Mouse (Mus musculus) adrenal gland, postnatal 10 days (tissue): ENCODE measurements around the gene Ndufab1. TPM values are rescaled to one million over a fixed set of nuclear protein-coding genes. Genes with fewer than 3 reads are reported as not detected.
A peak's percentile ranks its signal among the peaks of the same experiment; 100 is the strongest.

Experiments used
- DNase-seq: peaks from one replicate; pipeline ENCODE4 v3.0.0; 2021; ENCODE audit warnings: mixed read lengths
- total RNA-seq, 2 experiments: library from RNA; stranded (reverse); gene quantifications; 2 replicates each; pipeline ENCODE4 v1.2.3; 2021

Gene Ndufab1
- total RNA-seq, 2 experiments from 2014 or later = 951 to 1,021 TPM

DNA sequence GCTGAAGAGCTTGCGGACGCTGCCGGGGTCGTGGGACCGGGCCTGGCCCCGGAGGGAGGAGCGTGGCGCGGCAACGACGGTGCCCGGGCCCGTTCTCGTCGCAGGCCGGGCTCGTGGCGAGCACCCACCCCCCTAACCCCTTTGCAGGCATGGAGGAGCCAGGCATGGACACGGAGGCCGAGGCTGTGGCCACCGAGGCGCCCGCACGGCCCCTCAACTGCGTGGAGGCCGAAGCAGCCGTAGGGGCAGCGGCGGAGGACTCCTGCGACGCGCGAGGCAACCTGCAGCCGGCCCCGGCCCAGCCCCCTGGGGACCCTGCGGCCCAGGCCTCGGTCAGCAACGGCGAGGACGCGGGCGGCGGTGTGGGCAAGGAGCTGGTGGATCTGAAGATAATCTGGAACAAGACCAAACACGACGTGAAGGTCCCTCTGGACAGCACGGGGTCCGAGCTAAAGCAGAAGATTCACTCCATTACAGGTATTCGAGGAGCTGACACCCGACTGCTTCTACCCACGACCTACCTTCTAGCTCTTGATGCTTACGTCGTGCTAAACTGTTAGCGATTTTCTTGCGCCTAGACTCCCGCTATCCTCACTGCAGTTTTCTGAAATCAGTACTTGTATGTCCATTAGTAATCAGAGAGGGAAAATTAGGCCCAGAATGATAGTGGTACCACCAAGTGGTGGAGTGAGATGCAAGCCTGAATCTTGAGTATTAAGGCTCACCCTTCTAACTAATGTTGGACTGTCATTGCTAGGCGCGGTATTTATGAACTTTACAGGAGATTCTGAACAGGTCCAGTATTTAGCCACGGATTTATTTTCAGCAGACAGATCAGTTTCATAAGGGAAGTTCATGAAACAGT lies 33.9 kb downstream of the Ndufab1 start:
- DNase-seq = peak; percentile 50

DNA sequence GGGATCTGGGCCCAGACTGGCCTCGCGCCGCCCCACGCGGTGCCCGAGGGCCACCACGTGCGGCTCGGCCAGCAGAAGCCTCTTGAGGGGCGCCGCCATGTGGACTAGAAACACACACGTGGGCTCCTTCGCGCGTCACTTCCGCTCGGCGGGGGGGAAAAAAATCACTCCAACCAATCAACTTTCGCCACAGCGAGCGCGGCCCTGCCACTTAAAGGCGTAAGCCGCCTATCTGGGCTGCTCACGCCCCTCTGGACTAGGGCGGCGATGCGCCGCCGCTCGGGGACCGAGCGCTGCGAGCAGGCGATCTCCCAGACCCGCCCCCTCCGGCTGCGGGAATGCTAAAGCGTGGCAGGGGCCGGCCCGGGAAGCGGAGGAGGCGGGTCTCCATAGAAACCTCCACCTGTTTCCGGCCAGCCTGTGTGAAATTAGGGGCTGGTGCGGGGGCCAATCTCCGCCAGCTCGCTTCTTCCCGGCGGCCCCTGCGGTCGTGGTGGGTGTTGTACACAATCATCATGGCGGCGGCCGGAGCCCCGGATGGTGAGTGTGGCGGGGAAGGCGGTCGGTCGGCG lies 34.7 kb downstream of the Ndufab1 start, which contains the start of the genes Ubfd1 and Ears2:
Gene Ubfd1, plus strand, starts transcription at position 231 of the 572 bp plus-strand sequence.
Gene Ears2, minus strand, starts transcription at position 319 of the 572 bp plus-strand sequence.
- DNase-seq = peak; percentile 96

DNA sequence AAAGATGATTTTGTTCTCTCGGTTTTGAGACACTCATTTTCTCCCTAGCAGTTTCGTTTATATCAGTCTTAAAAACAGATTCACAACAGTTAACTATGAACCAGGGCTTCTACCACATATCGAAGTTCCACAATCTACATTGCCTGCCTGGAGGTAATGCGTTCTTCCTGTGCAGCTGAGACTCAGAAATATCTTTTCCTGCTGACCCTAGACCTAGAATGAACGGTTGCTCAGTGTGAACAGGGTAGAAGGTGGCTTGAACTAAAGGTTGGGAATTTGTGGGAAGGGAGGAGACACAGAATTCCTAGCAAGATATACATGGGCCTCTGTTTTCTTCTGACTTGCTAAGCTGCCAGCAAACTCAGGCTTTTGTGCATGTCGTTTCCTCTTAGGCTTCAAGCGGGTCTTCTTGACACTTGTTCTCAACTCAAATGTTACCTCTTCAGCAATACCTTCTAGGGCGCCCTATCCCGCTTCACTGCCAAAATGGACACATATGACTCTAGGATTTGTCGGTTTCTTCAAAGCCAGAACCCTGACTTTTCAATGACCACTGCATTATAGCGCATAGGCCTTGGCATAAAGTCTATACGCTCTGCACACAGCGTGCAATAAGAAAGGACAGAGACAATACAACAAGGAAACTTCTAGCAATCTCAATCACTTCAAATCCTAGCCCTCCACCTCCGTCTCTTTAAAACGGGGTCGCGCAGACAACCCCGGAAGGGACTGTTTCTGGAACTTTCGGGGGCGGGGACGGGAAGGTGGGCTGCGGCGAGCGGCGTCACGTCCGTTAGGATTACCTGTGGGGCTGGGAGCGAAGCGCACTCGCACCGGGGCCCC lies 35.4 kb downstream of the Ndufab1 start:
- DNase-seq = no peak

DNA sequence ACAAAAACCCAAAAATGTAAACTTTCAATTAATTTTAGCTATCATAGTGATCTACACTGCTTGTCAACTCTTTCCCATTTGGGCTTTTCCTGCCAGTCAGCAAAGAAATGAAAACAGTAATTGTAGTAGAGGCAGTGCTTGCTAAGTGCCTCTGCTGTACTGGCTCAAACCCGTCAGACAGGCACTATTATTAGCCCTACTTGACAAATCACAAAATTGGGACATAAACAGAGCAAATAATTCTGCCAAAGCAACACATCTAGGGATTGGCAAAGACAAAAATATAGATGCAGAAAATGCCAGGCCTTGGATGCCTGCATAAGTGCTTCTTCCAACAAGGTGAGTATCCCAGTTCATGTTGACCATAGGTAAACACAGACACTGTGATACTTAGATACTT lies 36.0 kb downstream of the Ndufab1 start:
- no peak for DNase-seq

DNA sequence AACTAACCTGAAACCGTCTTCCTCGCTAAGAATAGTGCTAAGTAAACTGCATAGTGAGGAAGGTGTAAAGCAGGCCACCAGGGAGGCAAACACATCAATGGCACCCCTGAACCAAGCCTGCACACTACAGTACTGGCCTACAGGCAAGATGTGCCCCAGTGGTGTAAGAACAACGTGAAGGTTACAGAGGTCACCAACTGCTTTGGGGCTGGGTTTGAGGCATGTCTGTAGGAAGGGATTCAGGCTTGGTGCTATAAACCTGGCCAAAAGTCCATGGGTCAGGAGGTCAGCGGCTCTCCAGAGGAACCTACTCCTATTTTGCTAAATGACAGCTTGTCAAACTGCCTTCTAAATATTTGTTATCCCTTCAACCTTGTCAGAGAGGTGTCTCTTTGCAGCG lies 45.1 kb downstream of the Ndufab1 start:
- no peak for DNase-seq

DNA sequence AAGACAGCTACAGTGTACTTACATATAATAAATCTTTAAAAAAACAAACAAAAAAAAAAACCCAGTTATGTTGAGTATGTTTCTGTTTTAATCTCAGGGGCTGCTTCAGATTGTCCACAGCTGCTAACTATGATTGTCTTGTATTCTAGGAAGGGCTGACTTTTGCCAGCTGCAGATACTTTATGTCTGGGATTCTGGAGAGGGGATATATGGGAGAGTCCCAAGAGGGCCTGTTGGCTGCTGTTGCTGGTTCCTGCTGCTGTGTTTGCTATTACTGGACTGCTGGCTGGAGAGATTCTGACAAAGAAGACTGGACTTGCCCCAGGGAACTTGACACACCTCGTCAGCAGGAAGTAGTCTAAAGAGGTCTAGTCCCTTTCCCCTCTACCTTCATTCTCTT lies 50.9 kb downstream of the Ndufab1 start:
- no peak for DNase-seq

DNA sequence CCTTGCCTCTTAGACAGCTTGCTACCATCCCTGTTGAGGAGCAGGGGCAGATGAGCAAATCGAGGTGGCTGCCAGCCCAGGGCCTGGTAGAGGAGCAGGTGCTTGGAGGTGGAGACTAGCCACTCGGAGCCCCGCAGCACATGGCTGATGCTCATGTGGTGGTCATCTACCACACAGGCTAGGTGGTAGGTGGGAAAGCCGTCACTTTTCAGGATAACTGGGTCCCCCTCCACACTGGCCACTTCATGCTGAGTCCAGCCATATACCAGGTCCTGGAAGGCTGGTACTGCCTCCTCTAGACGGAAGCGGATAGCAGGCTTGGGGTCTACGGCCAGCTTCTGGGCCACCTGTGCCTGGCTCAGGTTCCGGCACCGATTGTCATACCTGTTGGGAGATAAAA lies 53.5 kb downstream of the Ndufab1 start:
- no peak for DNase-seq

DNA sequence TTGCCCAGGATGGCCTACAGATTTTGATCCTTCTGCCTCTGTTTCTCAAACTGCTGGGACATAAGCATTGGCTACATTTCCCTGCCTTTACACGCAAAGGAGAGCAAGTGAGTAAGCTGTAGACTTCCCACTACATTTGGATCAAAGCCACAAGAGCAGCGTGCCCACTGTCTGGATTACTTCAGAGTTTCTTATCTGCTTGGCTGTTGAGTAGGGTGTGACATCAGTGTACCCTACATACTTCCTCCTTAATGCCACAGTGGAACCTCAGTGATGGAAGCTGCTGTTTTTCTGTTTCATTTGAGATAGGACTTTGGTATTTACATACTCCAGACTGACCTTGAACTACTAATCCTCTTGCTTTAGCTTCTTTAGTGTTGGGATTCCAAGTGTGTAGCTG lies 54.9 kb downstream of the Ndufab1 start:
- no peak for DNase-seq

DNA sequence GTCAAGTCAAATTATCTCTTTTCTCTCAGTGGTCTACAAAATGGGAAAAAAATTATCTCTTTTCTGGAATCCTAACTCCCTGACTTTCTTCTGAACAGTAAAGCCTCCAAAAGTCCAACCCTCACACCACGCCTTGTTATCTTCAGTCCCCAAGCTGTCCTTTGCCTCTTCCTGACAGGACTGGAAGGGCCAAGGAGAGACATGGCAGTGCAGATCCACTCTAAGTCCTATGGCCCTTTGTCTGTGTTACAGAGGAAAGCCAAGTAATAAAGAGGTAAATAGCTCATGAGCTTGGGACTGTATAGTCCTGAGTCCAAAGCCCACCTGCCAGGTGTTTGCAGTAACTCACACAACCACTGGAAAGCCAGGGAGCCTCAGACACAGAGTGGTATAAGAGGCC lies 56.0 kb downstream of the Ndufab1 start:
- DNase-seq = no peak

DNA sequence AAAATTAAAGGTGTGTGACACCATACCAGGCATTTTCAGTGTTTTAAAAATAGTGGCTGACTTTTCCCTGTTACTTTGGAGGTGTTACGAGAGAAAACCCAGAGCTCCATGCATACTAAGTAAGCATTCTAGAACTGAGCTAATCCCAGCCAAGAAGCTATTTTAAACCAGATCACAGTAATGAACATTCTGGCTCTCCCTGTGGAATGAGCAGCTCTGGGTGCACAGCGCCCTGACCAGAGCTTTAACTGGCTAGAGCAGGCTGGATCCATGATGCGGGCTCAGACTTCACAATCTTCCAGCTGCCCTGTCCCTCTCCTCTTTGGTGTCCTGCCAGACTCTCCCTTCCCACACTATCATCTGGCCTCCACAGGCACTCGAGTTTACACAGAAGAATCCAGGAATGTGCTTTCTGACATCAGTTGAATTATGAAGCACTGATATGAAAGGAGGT lies 56.5 kb downstream of the Ndufab1 start:
- peak; percentile 46 for DNase-seq

DNA sequence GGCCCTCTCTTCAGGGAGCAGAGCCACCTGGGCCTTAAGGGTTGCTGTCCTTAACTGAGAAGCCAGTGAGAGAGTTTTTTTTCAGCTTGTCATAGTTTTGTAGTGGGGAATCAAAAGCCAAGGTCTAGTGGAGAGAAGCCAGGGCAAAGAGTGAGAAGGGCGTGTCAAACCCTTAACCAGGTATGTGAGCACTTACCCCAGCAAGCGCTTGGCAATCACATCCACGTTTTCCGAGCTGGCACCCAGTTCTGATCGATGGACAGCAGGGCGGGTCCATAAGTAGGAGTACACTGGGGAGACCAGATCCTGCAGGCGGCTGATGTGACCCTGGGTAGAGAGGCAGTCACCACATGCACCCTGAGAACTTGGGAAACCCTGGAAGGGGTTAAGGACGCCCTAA lies 57.6 kb downstream of the Ndufab1 start:
- no peak for DNase-seq

Other genes starting within 250 kb of the Ndufab1 start
- under 1 TPM; 0.57 to 0.64 TPM for gene Scnn1b, start 236.8 kb downstream of the Ndufab1 start, total RNA-seq
- gene Cog7, start 120.2 kb downstream of the Ndufab1 start, total RNA-seq = 10 to 100 TPM; 24.3 to 25.3 TPM
- gene Gga2, start 80.7 kb downstream of the Ndufab1 start, total RNA-seq = 10 to 100 TPM; 21.4 to 28.1 TPM
- 10 to 100 TPM; 41.5 to 43.0 TPM for gene Ubfd1, start 34.7 kb downstream of the Ndufab1 start, total RNA-seq
- gene Ears2, start 34.6 kb downstream of the Ndufab1 start, total RNA-seq = 10 to 100 TPM; 19.3 to 21.7 TPM
- 1 to 10 TPM; 2.7 to 4.3 TPM for gene Palb2, start 31.1 kb upstream of the Ndufab1 start, total RNA-seq
- gene Dctn5, start 31.2 kb upstream of the Ndufab1 start, total RNA-seq = 10 to 100 TPM; 53.0 to 59.0 TPM
- 10 to 100 TPM; 14.2 to 16.7 TPM for gene Plk1, start 57.6 kb upstream of the Ndufab1 start, total RNA-seq
- under 1 TPM in 1 of 2 experiments, not detected in 1; 0.09 TPM for gene Ern2, start 84.3 kb upstream of the Ndufab1 start, total RNA-seq
- gene Chp2, start 117.6 kb upstream of the Ndufab1 start, total RNA-seq = 1 to 10 TPM; 4.8 to 7.2 TPM
- gene Prkcb, start 186.9 kb upstream of the Ndufab1 start, total RNA-seq = 10 to 100 TPM; 13.4 to 13.5 TPM